Mouse (Mus musculus) kidney, adult 2 months (tissue): ENCODE data around the gene Fgfr4.

Source experiments
- CTCF ChIP-seq: fragments of 200-500 bp; conservative IDR thresholded peaks from 2 replicates; pipeline ENCODE4 v1.5.1; 2011; ENCODE audit warnings: low read depth, mild to moderate bottlenecking, control low read depth, low read length, moderate library complexity, mixed read lengths; ENCODE audit not compliant: insufficient read depth, insufficient read length
- POLR2A ChIP-seq: fragments of 200-500 bp; IDR thresholded peaks from one replicate; pipeline ENCODE4 v1.6.1; 2011; ENCODE audit warnings: low read depth, low read length, control low read depth

GRCm38 (mm10) chr13:55107116-55107515 is 45.3 kb upstream of the Fgfr4 start:
- TF ChIP-seq POLR2A, result no peak
- no peak for TF ChIP-seq CTCF
